Mouse (Mus musculus): Measurements from ENCODE around the gene Usp28.

GRCm38 (mm10) chr9:48980781-48981180 lies 4.4 kb upstream of the Usp28 start:
- TF ChIP-seq ZC3H11A (IDR thresholded peaks at IDR 0.05; ENCODE audit: borderline replicate concordance, low read depth, low read length) (no peak), HCFC1 (IDR thresholded peaks at IDR 0.05; ENCODE audit: borderline replicate concordance, insufficient read depth, low read length) (no peak), CHD2 (IDR thresholded peaks at IDR 0.05; ENCODE audit: low read depth, low read length) (no peak), MAFK (IDR thresholded peaks at IDR 0.05; ENCODE audit: insufficient read depth, low read depth, low read length) (no peak), ZNF384 (IDR thresholded peaks at IDR 0.05; ENCODE audit: low read depth, low read length) (no peak)
